Mouse (Mus musculus) layer of hippocampus, postnatal 25 days (tissue): Measurements from ENCODE around the gene Ugt1a5. TPM values are rescaled to one million over a fixed set of nuclear protein-coding genes. Genes with fewer than 3 reads are reported as not detected.

Source experiments
- DNase-seq, 2 experiments: peaks; one replicate each; pipeline ENCODE4 v3.0.0; 2022; ENCODE audit warnings: mixed read lengths in 2 of 2, low spot score in 1 of 2; ENCODE audit errors: extremely low spot score in 1 of 2
- total RNA-seq, 2 experiments: library from RNA; stranded (reverse); gene quantifications; 2 replicates each; pipeline ENCODE4 v1.2.3; 2021

Ugt1a5 gene
- total RNA-seq, 2 experiments from 2014 or later = not detected

- no peak for DNase-seq
These were observed 29.9 kb downstream of the Ugt1a5 start for GRCm38 (mm10) chr1:88195687-88196086.

DNA sequence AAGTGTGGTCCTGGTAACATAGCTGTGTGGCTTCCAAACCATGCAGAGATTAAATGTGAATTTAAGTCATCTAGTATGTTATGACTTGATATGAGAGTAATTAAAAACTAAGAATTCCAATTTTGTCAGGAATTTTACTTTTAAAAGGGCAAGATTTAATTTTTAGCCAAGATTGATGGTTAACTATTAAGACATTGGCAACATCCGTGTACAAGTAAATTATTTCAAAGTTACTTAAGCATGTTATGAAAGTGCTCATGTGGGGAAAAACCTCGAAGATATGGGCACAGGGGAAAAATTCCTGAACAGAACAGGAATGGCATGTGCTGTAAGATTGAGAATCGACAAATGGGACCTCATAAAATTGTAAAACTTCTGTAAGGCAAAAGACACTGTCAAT, 31.6 kb downstream of the Ugt1a5 start:
- DNase-seq = no peak

- no peak for DNase-seq
These were observed 34.2 kb downstream of the Ugt1a5 start for GRCm38 (mm10) chr1:88199996-88200395.

GRCm38 (mm10) chr1:88200456-88200855, 34.6 kb downstream of the Ugt1a5 start, which contains the start of gene Ugt1a2:
Ugt1a2 (plus strand) TSS chr1:88200601.
- DNase-seq = no peak

- peak; percentile 68 to 72 for DNase-seq
These were observed 39.6 kb downstream of the Ugt1a5 start, which contains the start of gene Dnajb3 for GRCm38 (mm10) chr1:88205294-88205922. Dnajb3 (minus strand) TSS chr1:88205782.

- DNase-seq = no peak
These were observed 41.1 kb downstream of the Ugt1a5 start for GRCm38 (mm10) chr1:88206843-88207479.

GRCm38 (mm10) chr1:88211812-88212211, 46.0 kb downstream of the Ugt1a5 start, which contains the start of gene Ugt1a1:
Ugt1a1 (plus strand) TSS chr1:88211959.
- no peak for DNase-seq

- no peak for DNase-seq
These were observed 46.7 kb downstream of the Ugt1a5 start for GRCm38 (mm10) chr1:88212341-88213045.

DNA sequence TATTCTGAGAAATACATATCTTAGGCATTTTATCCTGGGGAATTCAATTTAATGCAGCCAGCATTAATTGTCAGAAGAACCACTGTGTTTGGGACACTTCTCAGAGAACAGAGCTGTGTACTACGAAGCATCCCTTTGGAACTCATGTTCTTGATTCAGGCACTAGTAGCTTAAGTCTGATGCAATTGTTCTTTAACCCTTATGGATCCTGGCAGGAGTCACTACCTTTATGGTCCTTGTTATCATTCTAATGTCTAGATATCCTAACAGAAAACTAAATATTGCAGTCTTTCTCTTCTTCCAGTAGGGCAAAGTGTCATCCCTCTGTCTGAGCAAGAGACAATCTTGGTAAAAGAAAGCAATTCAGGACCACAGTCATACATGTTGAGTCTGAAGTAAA, 47.2 kb downstream of the Ugt1a5 start:
- no peak for DNase-seq

DNA sequence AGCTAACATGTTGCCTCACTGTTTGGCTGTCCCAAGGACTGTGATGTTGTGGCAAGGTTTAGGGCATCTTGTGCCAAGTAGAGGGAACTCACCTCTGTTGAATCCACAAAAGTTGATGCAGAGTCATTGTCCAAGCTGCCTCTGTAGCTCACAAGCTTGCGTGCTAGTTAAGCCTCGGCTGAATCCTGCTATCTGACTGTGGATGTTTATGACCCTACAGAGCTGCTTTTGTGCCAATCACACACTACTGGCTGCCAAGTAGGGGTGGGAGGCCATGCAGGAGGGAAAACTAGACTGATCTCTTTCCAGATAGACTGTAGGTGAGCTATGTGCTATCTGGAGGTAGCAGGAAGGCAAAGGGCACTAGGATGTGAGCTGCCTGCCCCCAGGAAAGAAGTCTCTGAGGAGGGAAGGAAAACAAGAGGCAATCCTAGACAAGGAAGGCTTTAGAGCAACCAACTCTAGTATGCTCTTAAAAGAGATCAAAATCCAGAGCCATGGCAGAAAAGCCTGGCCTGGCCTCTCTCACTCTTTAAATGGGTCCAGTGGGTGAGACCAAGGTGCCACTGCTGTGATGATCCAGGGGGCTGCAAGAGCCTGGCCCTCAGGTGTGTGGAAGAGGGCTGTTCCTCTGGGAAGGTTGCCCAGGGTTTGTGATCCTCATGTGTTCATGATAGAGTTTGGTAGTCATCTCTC, 48.1 kb downstream of the Ugt1a5 start:
- no peak for DNase-seq

GRCm38 (mm10) chr1:88214462-88214952, 48.7 kb downstream of the Ugt1a5 start:
- DNase-seq = no peak

DNA sequence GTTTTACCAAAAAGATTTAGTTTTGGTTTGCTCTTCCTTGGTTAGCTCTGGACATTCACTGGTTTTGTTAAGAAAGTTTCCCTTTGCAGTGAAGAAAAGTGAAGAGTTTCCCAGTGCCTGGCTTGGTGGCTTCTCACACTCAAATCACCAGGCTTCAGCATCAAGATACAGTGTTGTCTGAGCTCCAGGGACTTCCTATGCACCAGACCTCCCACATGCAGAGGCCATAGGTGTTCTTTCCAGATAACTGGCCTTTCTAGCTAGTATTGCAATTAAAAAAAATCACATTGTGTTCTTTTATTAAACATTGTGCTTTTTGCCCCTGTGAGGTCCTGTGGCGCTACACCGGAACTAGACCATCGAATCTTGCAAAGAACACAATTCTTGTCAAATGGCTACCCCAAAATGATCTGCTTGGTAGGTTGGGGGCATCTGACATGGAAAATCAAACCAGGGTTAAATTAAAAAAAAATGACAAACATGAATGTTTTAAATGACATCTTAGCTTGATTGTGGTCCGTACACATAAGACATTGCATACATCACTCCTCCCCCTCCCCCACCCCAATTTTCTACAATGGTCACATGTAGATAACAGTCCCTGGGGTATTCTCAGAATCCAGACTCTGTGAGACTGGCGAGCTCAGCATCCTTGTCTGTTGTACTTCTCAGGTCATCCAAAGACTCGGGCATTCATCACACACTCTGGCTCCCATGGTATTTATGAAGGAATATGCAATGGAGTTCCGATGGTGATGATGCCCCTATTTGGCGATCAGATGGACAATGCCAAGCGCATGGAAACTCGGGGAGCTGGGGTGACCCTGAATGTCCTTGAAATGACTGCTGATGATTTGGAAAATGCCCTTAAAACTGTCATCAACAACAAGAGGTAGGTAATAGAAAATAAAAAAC, 49.9 kb downstream of the Ugt1a5 start:
- no peak for DNase-seq

DNA sequence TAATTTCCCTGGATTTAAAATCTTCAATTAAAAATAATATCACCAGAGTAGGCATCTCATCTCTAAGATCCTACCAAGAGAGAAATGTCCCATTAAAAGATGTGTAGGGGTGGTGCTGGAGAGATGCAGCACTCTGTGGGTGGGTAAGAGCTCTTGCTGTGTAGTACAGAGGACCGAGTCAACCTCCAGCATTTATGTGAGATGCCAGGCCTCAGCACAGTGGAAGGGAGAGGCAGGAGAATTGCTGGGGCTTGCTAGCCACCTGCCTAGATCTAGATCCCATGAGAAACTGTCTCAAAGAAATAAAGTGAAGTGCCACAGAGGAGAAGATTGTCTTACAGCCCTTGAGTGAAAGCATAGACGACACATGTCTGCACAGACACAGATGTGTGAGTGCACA, 50.7 kb downstream of the Ugt1a5 start:
- DNase-seq = no peak

GRCm38 (mm10) chr1:88217144-88217543, 51.3 kb downstream of the Ugt1a5 start:
- no peak for DNase-seq

DNA sequence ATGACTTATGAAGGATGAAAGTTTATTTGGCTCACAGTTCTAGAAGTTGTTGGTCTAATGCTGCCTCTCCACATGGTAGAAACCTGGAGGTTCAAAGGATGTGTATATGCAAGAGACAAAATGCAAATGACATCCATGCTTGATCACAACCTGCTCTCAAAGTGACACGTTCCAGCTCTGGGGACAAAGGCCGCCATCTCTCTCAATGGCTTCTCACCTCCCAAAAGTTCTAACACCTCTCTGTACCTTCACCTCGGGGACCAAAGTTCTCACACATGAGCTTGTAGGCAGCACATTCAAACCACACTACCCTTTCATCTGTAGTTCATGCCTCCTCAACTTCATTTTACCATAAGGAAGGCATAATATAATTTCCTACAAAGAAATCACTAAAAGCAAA, 51.8 kb downstream of the Ugt1a5 start:
- DNase-seq = no peak

- no peak for DNase-seq
These were observed 52.2 kb downstream of the Ugt1a5 start for GRCm38 (mm10) chr1:88218051-88218450.

DNA sequence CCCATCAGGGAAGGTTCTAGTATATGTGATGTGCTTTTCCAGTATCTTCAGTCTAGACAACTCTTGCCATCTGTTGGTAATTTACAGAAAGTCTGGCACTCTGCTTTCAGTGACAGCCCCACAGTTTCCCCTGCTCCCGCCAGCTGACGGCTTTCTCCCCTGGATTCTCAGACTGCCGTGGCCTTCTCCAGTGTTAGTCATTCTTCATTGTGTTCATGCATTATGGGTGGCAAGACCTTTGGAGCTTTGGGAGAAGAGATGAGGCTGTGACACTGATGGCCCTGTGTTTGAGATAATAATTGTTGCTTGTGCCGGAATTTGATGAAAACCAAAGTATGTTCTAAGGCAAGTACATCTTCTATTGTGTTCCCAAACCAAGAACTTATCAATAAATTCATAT, 52.8 kb downstream of the Ugt1a5 start:
- DNase-seq = no peak

- DNase-seq = no peak
These were observed 53.2 kb downstream of the Ugt1a5 start for GRCm38 (mm10) chr1:88219054-88219453.

DNA sequence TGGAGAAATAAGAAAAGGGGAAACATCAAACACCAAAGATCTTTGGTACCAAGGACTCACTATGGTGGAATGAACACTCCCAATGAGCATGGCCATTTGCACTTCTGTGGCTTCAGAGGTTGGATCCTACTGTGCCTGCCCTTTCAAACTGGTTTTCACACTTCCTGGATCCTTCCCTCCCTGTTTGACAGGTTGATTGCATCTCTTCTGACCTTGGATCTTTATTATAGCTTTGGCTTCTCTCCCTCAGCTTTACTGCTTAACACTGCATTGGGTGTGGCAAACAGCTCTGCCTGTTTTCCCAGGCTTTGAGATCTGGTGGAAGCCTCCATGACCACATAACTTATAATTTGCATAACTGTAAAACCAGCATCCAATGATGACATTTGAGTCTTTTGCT, 54.5 kb downstream of the Ugt1a5 start:
- no peak for DNase-seq

- DNase-seq = no peak
These were observed 56.4 kb downstream of the Ugt1a5 start for GRCm38 (mm10) chr1:88222216-88222615.
